Mouse (Mus musculus) hindbrain, embryonic 14.5 days (tissue): ENCODE results near the gene Mgat2. TPM values are rescaled to one million over a fixed set of nuclear protein-coding genes. Genes with fewer than 3 reads are reported as not detected.

Source experiments
- ATAC-seq: fragments of 200-750 bp; cut with Nextera tagmentation; 2 replicates; pipeline ENCODE4 v1.8.0; 2017; ENCODE audit warnings: moderate number of reproducible peaks, mild to moderate bottlenecking, moderate TSS enrichment, moderate library complexity; ENCODE audit not compliant: low FRiP score
- DNase-seq: peaks from one replicate; pipeline ENCODE4 v3.0.0-alpha.2; 2015; ENCODE audit warnings: low spot score
- H3K27ac ChIP-seq: fragments of 300-500 bp; sonication (generic); 2 replicates; pipeline ENCODE4 v1.5.1; 2014; ENCODE audit warnings: mild to moderate bottlenecking, moderate library complexity
- H3K27me3 ChIP-seq: fragments of 300-500 bp; sonication (generic); 2 replicates; pipeline ENCODE4 v1.6.1; 2014; ENCODE audit warnings: mild to moderate bottlenecking, low read length, mixed read lengths; ENCODE audit not compliant: control insufficient read depth, insufficient read depth
- H3K36me3 ChIP-seq: fragments of 300-500 bp; sonication (generic); replicated peaks from 2 replicates; pipeline ENCODE4 v1.6.1; 2014; ENCODE audit not compliant: control insufficient read depth, insufficient read depth
- H3K4me1 ChIP-seq: fragments of 300-500 bp; sonication (generic); replicated peaks from 2 replicates; pipeline ENCODE4 v1.6.1; 2014; ENCODE audit warnings: antibody characterized with exemption, low read length, mixed read lengths; ENCODE audit not compliant: control insufficient read depth, insufficient read depth
- H3K4me2 ChIP-seq: fragments of 300-500 bp; sonication (generic); replicated peaks from 2 replicates; pipeline ENCODE4 v1.6.1; 2014; ENCODE audit warnings: mild to moderate bottlenecking, moderate library complexity
- H3K4me3 ChIP-seq: fragments of 300-500 bp; sonication (generic); replicated peaks from 2 replicates; pipeline ENCODE4 v1.5.1; 2014; ENCODE audit warnings: mild to moderate bottlenecking, low read length
- H3K9ac ChIP-seq: fragments of 300-500 bp; sonication (generic); 2 replicates; pipeline ENCODE4 v1.6.1; 2014
- H3K9me3 ChIP-seq: fragments of 300-500 bp; sonication (generic); 2 replicates; pipeline ENCODE4 v1.6.1; 2016; ENCODE audit warnings: low read length; ENCODE audit not compliant: control insufficient read depth
- WGBS: fragments of 180-500 bp; shearing (Covaris S2); extraction: QIAGEN DNeasy Blood & Tissue Kit; methylation state at CpG from one replicate; pipeline ENCODE4 v1.1.7; 2014; 5-methylcytosine and 5-hydroxymethylcytosine counted together
- microRNA-seq: library from miRNA; unstranded; fragments of <30 nt; microRNA quantifications from one replicate; pipeline ENCODE4, GENCODE M21; 2016
- polyA plus RNA-seq: library from polyadenylated mRNA; unstranded; fragments of >200 nt; fragmentation: Nextera tagmentation; extraction: Ambion mirVana; gene quantifications from 2 replicates; pipeline ENCODE4 v1.2.1, GENCODE M21; 2014

Gene Mgat2
- polyA plus RNA-seq, 1 experiment from 2014 or later, result 41.1 TPM

GRCm38 (mm10) chr12:69215000-69215785, 31.2 kb downstream of the Mgat2 start:
- H3K4me1 ChIP-seq, result no peaks in the 10 kb centered on the region
- no peak overlapping the region for H3K4me3 ChIP-seq
- H3K4me2 ChIP-seq, result no peak overlapping the region
- ATAC-seq (no peak), DNase-seq (no peak)
- H3K36me3 ChIP-seq, result no peaks in the 10 kb centered on the region
- H3K9ac ChIP-seq, result no peak overlapping the region
- H3K27ac ChIP-seq, result no peak overlapping the region
- H3K9me3 ChIP-seq, result no peaks in the 10 kb centered on the region
- 89% methylated on average over 3 of the region's 3 CpGs for WGBS
- no peaks in the 10 kb centered on the region for H3K27me3 ChIP-seq

- ATAC-seq, result no peak
- H3K4me3 ChIP-seq, result no peak overlapping the region
These were observed 32.6 kb downstream of the Mgat2 start for GRCm38 (mm10) chr12:69216587-69216986.

GRCm38 (mm10) chr12:69220613-69221277, 36.8 kb downstream of the Mgat2 start:
- H3K9me3 ChIP-seq, result no peaks in the 10 kb centered on the region
- no peaks in the 10 kb centered on the region for H3K4me1 ChIP-seq
- no peak overlapping the region for H3K4me3 ChIP-seq
- ATAC-seq (no peak), DNase-seq (no peak)
- H3K9ac ChIP-seq, result no peak overlapping the region
- WGBS, result 90% methylated on average over 19 of the region's 19 CpGs
- H3K27me3 ChIP-seq, result no peaks in the 10 kb centered on the region
- no peak overlapping the region for H3K4me2 ChIP-seq
- no peaks in the 10 kb centered on the region for H3K36me3 ChIP-seq
- H3K27ac ChIP-seq, result no peak overlapping the region

More at GRCm38 (mm10) chr12:69216587-69216986, 32.6 kb downstream of the Mgat2 start:
- no peak overlapping the region for H3K27ac ChIP-seq
- no peaks in the 10 kb centered on the region for H3K4me1 ChIP-seq
- no peak overlapping the region for H3K4me2 ChIP-seq
- 94% methylated on average over 7 of the region's 7 CpGs for WGBS
- no peaks in the 10 kb centered on the region for H3K27me3 ChIP-seq
- H3K9me3 ChIP-seq, result no peaks in the 10 kb centered on the region
- no peaks in the 10 kb centered on the region for H3K36me3 ChIP-seq
- no peak overlapping the region for H3K9ac ChIP-seq
- no peak for DNase-seq

DNA sequence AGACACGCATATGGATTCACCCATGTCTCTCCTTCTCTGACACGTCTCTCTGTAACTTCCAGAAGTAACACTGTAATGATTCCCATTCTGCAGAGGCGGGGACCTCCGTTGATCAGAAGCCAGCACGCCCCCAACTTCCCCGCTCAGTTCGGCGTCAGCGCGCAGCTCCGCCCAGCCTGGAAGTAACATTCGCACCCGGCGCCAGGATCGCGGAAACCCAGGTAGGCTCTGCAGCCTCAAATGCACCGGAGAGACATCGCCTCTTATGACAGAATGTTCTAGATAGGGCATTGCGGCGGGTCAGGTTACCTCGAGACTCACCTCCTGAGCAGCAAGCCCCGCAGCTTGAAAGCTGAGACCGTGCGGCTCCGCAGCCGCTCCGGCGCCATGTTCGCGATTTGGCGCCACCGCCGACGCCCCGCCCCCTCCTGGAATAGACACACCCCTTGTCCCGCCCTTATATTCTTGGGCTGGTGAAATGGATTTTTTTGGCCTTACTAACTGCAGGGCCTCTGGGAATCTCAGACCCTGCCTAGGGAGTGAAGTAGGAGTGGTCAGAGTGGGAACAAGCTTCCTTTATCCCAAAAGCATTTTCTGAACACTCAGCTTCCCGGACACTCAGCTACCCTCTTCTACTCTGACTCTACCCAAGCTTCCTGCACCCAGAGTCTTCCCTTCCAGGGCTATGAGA, 44.0 kb downstream of the Mgat2 start, which contains the start of gene Pole2:
TSS of gene Pole2 (minus strand) at position 420 of the 691 bp plus-strand sequence.
- H3K9me3 ChIP-seq, result no peaks in the 10 kb centered on the region
- peak within 1 kb of the TSS; percentile 52 for H3K27ac ChIP-seq
- peak within 1 kb of the TSS; percentile 43 for H3K9ac ChIP-seq
- ATAC-seq (peak; percentile 96), DNase-seq (peak; percentile 74)
- no peaks in the 10 kb centered on the region for H3K36me3 ChIP-seq
- H3K4me1 ChIP-seq, result no peaks in the 10 kb centered on the region
- H3K4me3 ChIP-seq, result peak within 1 kb of the TSS; percentile 45
- peak within 1 kb of the TSS; percentile 54 for H3K4me2 ChIP-seq
- no peaks in the 10 kb centered on the region for H3K27me3 ChIP-seq
- WGBS, result 0% methylated on average over 37 of the region's 37 CpGs

DNA sequence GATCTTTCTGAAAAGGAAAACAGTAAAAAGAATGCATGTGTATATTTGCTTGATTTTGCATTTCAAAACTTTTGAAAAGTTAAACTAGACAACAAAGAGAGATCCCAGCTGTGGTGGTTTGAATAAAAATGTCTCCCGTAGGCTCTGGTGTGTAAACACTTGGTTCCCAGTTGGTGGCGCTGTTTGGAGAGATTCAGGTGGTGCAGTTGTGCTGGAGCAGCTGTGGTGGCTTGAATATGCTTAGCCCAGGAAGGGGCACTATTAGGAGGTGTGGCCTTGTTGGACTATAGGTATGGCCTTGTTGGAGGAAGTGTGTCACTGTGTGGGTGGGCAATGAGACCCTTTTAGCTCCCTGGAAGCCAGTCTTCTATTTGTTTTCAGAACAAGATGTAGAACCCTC, 45.3 kb downstream of the Mgat2 start:
- Histone ChIP-seq H3K4me3 (no peak overlapping the region), H3K9me3 (no peaks in the 10 kb centered on the region)
- 68% methylated on average over 2 of the region's 2 CpGs for WGBS

GRCm38 (mm10) chr12:69235782-69236181, 51.8 kb downstream of the Mgat2 start:
- no peaks in the 10 kb centered on the region for H3K36me3 ChIP-seq
- H3K4me1 ChIP-seq, result no peaks in the 10 kb centered on the region
- ATAC-seq (no peak), DNase-seq (no peak)
- no peak overlapping the region for H3K4me2 ChIP-seq
- WGBS, result 95% methylated on average over 6 of the region's 6 CpGs
- H3K27me3 ChIP-seq, result no peaks in the 10 kb centered on the region
- no peak overlapping the region for H3K4me3 ChIP-seq
- H3K27ac ChIP-seq, result no peak overlapping the region
- no peaks in the 10 kb centered on the region for H3K9me3 ChIP-seq
- H3K9ac ChIP-seq, result no peak overlapping the region

More for the DNA sequence above, 45.3 kb downstream of the Mgat2 start:
- Histone ChIP-seq H3K27ac (no peak overlapping the region), H3K4me1 (no peaks in the 10 kb centered on the region), H3K36me3 (no peaks in the 10 kb centered on the region), H3K27me3 (no peaks in the 10 kb centered on the region), H3K9ac (no peak overlapping the region), H3K4me2 (no peak overlapping the region)
- no peak for DNase-seq
- no peak for ATAC-seq

Small RNA genes lying within 50 kb of the gene (microRNA-seq; reads per million reads assigned to microRNA genes)
- gene Gm47287 (not detected), gene Gm47295 (0.48 reads per million)

Other genes with a start within 250 kb of the Mgat2 start
- gene Rps29, start 25.0 kb upstream of the Mgat2 start, polyA plus RNA-seq, result 1,041 and 1,286 TPM in 2 replicates
- gene Lrr1, start 15.3 kb upstream of the Mgat2 start, polyA plus RNA-seq, result 2.2 and 4.7 TPM in 2 replicates
- 362 and 438 TPM in 2 replicates for gene Rpl36al, start 74 bp upstream of the Mgat2 start, polyA plus RNA-seq
- 12.7 and 15.3 TPM in 2 replicates for gene Gm49383, start 12.9 kb downstream of the Mgat2 start, polyA plus RNA-seq
- 5.7 and 7.0 TPM in 2 replicates for gene Dnaaf2, start 14.3 kb downstream of the Mgat2 start, polyA plus RNA-seq
- gene Gm49384, start 20.1 kb downstream of the Mgat2 start, polyA plus RNA-seq, result 10.4 and 12.5 TPM in 2 replicates
- 4.2 and 4.5 TPM in 2 replicates for gene Pole2, start 44.0 kb downstream of the Mgat2 start, polyA plus RNA-seq
- 13.7 and 17.2 TPM in 2 replicates for gene Klhdc1, start 57.0 kb downstream of the Mgat2 start, polyA plus RNA-seq
- gene Klhdc2, start 112.5 kb downstream of the Mgat2 start, polyA plus RNA-seq, result 286 TPM in 2 replicates
- 77.2 and 80.9 TPM in 2 replicates for gene Nemf, start 173.0 kb downstream of the Mgat2 start, polyA plus RNA-seq
- 34.5 and 36.5 TPM in 2 replicates for gene Arf6, start 188.0 kb downstream of the Mgat2 start, polyA plus RNA-seq
- 1.4 and 1.7 TPM in 2 replicates for gene Gm9887, start 188.3 kb downstream of the Mgat2 start, polyA plus RNA-seq